Mouse (Mus musculus) hematopoietic stem cell, adult 5-6 weeks (primary cell): ENCODE measurements around the gene Cnot6l. TPM values are rescaled to one million over a fixed set of nuclear protein-coding genes. Genes with fewer than 3 reads are reported as not detected.
A peak's percentile ranks its signal among the peaks of the same experiment; 100 is the strongest.

Source experiments
- ATAC-seq, 2 experiments: fragments of 125-278 bp in 1 of 2; replicated peaks in 1 of 2; 2 replicates each; pipeline ENCODE4 v1.8.0; 2016 to 2017; ENCODE audit warnings: inconsistent platforms in 2 of 2, mild to moderate bottlenecking in 2 of 2, moderate number of reproducible peaks in 2 of 2, low read depth in 1 of 2, moderate TSS enrichment in 1 of 2; ENCODE audit not compliant: low FRiP score in 2 of 2, poor library complexity in 2 of 2, severe bottlenecking in 2 of 2, insufficient read depth in 1 of 2, low TSS enrichment in 1 of 2
- total RNA-seq: library from RNA; stranded (forward); fragments of 172-1452, 232-1000 nt; gene quantifications from 2 replicates; pipeline ENCODE4 v1.2.3, GENCODE M21; 2017

The Cnot6l gene
- 109 and 128 TPM in 2 replicates for total RNA-seq

DNA sequence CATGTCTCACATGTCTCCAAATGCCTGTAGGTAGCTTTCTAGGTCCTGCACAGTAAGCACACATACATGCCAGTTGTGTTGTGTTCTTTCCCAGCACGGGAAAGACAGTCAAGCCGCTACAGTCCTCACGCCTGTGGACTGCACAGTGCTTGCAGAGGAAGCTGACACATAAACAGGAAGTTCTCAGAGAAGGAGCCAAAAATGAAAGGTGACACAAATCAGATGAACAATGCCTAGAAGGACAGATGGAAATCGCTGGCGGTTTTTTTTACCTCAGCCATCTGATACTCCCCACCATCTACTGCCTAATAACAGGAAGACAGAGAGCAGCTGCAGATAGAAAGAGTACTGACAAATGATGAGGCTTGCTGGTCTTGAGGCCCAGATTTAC lies at the start of gene Cnot6l:
Gene Cnot6l (minus strand): TSS at position 151 of the 391 bp plus-strand sequence.
- peak; percentile 50 to 55 for ATAC-seq

GRCm38 (mm10) chr5:96209916-96210583 lies 46.1 kb upstream of the Cnot6l start:
- ATAC-seq = peak; percentile 93 to 95

DNA sequence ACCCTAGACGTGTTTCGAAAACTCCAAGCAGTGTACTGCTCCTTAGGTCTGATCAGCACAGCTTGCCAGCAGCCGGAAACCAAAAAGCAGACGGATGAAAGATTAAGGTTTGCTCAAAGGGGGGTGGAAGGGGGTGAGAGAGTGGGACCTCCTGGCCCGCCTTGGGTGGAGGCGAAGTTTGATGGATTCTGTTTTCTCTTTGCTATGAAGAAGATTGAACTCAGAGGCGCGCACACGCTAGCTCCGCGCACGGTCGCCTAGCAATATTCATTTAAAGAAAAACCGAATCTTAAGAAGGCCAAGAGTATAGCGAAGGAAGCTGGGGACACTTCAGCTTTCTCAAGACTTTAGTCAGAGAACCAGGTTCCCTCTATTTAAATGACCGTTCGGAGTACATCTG lies 45.5 kb upstream of the Cnot6l start, which contains the start of gene Mrpl1:
Gene Mrpl1 (plus strand): TSS at position 35 of the 400 bp plus-strand sequence.
- peak; percentile 81 to 87 for ATAC-seq

- ATAC-seq = 0 out of 4 replicates have a peak, but pooled peaks of 1 of the 2 experiments have one; percentile 9
These were observed 44.6 kb upstream of the Cnot6l start for GRCm38 (mm10) chr5:96208543-96208942.

DNA sequence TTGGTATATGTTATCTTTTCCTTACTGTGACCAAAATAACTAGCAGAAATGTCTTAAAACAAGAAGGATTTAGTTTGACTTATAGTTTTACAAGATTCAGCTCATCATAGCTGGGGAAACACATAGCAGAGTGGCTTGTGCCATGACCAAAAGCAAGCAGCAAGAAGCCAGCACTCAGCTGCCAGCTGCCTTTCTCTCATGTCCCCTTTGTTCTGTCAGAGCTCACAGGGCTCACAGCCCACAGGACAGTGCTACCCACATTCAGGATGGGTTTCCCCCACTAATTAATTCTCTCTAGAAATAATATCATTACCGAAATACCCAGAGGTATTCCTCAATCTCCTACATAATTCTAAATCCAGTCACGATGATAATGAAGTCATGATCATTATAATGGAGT lies 43.6 kb upstream of the Cnot6l start:
- no peak for ATAC-seq

GRCm38 (mm10) chr5:96206897-96207296 lies 42.9 kb upstream of the Cnot6l start:
- no peak for ATAC-seq

DNA sequence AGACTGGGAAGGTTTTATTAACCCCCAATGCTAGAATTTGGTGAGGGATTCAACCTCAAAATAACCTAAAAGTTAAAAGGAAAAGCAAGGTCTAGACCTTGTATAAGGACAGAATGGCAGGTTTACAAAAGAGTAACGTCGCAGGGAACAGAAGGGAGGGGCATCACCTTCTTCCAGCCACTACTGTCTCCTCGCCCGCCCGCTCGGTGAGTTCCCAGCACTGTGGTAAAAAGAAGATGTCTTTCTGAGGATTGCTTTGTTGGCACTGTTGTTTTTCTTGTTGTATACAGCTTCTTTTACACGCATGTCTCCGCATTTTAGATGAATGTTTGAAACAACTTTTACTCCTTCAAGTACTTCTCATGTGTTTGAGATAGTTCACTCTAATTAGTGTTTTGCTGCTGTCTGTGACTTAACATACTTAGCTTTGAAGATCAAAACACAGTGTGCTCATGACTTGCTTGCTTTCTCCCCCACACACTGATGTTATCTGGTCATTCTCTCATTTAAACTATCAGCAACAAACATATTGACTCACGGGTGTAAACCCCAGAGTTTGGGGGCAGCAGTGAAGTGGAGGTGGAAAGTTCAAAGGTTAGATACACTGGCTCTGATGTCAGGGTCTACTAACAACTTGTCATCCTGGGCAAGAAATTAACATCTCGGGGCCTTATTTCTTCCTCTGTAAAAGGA lies 37.6 kb upstream of the Cnot6l start:
- ATAC-seq = no peak

DNA sequence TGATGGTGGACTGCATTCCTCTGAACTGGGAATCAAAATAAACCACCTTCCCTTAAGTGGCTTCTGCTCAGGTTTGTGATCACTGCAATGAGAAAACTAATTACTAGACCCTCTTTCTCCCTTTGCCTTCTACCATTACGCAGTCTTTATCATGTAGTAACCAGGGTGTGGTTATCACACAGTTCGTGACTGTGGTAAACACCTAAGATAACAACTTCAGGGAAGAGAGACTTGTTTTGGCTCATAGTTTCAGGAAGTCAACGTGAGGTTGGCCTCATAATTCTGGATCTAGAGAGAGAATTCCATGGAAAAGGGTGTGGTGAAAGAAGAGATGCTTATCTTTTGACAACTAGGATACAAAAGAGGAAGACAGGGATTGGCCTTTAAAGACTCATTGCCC lies 36.3 kb upstream of the Cnot6l start:
- no peak for ATAC-seq

GRCm38 (mm10) chr5:96198271-96198670 lies 34.3 kb upstream of the Cnot6l start:
- no peak for ATAC-seq

DNA sequence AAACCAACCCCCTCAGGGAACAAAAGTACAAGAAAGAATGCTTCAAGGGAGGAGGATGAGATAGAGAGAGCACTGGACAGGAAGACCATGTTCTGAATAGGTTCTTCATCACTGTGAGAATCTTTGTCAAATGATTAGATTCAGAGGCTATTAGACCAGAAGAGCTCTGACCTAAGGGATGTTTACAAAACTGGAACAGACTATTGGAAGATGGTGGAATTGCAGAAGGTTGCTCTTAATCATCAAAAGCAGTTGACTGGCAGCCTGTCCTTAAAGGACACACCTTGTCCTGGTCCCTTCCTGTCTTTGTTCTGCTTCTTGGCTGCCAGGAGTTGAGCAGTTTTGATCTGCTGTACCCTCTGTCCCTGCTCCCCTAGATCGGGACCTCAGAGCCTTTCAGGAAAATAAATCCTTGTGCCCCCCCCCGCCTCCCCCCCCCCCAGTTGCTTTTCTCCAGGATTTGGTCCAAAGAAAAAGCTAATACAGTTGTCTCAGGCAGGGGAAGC lies 32.6 kb upstream of the Cnot6l start:
- no peak for ATAC-seq

DNA sequence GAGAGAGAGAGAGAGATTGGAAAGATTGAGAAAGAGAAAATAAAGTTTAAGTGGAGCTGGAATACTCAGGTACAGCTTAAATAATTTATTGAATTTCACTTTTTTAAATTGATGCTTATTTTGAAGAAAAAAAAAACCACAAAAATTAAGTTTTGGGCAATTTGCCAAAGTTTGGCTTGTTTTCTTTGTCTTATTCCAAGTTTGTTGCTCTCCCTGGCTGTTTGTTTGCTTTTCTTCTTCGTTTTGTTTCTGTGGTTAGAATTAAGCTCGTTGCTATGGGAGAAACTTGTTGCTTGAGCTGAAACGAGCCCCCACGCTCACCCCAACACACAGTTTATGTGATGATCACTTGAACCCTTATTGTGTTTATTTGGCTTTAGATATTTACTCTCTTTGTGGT lies 27.3 kb upstream of the Cnot6l start:
- no peak for ATAC-seq

DNA sequence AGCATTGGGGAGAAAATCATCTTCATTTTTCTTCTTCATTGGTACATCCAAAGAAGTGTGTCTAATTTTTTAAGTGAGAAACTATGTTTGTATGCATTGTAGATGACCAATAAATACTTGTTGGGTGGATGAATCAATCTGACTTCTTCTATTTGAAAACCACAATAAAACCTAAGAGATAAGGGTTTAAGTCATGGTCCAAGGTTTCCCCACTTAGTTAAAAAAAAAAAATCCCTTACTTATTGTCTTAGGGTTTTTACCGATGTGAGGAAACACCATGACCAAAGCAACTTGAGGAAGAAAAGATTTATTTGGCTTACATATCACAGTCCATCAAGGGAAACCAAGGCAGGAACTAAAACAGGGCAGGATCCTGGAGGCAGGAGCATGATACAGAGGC lies 25.8 kb upstream of the Cnot6l start:
- no peak for ATAC-seq

DNA sequence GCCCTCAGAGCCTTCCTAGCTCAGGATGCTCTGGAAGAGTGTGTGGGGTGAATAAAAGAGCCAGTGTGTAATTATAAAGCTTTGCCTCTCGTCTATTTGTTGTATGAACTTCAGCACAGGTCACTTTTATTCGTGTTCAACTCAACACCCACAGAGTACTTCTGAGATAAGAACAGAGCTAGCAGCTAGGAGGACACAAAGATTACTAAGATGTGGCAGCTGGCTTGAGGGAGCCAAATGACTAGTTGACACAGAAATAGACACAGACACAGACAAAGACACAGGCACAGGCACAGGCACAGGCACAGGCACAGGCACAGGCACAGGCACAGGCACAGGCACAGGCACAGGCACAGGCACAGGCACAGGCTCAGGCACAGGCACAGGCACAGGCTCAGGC lies 20.0 kb upstream of the Cnot6l start:
- ATAC-seq = no peak

GRCm38 (mm10) chr5:96183211-96183610 lies 19.2 kb upstream of the Cnot6l start:
- ATAC-seq = no peak

DNA sequence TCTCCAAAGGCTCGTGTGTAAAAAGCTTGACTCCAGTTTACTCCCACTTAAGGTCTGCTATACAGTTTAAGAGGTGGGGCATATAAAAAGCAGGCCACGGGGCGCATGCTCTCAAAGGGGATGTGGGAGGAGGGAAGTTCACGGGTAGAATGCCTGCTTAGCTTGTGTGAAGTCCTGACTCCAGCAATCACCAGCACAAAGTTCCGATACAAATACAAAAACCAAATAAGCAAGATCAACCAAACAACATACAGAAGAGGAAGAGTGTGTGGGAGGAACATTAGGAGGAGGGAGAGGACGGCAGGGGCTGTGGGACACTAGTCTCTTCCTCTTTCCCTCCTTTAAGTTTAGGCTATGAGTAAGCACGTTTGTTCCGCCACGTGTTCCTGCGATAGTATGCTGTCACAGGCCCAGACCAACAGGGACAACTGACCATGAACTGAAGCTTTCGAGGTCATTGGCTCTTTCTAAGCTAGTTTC lies 12.9 kb upstream of the Cnot6l start:
- peak; percentile 94 to 95 for ATAC-seq

- no peak for ATAC-seq
These were observed 12.2 kb upstream of the Cnot6l start for GRCm38 (mm10) chr5:96176121-96176520.

DNA sequence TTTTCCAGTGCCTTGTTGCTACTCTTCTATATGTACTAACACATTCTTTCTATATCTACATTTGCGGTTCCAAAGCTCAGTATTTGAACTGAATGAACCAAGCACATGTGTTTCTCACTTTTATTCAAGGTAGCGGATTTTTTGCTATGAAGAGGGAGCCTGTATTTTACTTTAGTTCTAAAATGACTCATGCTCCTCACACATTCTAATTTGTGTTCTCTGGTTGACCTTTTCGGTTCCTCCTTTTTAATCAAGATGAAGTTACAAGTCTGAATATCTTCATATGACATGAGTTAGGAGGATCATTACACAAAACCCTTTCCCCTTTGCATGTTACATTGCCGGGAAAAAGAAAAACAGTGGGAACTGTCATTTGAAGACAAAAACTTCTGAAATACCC lies 7.8 kb upstream of the Cnot6l start:
- no peak for ATAC-seq

DNA sequence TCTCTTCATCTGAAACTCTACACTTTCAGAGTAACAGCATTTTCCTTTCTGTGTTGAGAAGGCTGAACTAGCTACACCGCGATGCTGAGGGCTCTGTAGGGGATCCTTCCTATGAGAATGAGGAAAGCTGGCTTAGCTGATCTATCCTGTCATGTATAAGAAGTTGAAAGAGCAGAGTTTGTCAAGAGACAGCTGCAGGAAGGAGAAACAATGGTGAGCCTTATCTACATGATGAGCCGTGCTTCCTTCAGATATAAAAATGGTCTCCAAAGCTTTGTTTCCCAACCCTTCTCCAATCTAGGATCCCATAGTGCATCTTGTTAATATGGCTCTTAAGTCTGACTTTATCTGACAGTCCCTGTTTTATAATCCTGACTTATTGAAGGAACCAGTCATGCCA lies 6.5 kb upstream of the Cnot6l start:
- no peak for ATAC-seq
